In the genomic region with DNA sequence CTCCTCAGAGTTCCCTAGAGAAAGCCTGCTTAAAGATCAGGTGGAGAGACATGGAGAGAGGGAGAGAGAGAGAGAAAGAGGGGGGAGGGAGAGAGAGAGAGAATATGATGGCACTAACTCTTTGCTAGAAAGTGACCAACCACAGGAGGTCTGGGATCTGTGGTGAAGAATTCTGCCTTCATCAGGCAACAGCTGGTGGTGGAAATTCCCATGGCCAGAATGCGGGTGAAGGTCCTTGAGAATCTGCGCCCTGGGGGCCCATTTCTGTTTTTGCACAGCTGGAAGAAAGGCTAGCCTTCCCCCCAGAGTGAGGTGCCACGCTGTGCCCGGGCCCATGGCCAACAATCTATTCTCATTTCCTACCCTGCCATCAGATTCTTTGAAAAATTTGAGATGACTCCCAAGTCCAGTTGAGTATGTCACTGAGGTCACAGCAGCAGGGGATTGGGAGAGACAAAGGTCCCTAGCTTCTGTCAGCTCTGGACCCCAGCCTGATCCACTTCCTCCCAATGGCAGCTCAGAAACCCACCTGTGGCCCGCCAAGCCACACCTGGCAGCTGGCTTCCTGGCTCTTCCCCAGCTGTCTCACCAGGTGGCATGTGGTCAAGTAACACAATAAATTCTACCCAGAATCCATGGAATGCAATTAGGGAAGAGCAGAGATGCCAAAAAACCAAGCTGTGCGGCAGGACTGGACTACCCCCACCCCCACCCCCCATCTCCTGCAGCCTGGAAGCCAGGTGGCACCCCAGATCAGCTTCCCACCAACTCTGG, we compare ENCODE assay signal across 11 mouse cellular contexts. TPM values are rescaled to one million over a fixed set of nuclear protein-coding genes. Genes with fewer than 3 reads are reported as not detected.
DNase-seq lines count a peak whose midpoint lies in the region; ATAC-seq and TF ChIP-seq lines count a peak whose summit lies in the region.
"Had no signal": no experiment of that assay in that cellular context is flagged by ENCODE, and none has a peak within 500 bp of the region (broad histone marks: within the 10 kb centered on the region; RNA-seq: fewer than 3 reads in every experiment).

No protein-coding gene starts in this region.

- no peak overlapping the region for H3K4me2 ChIP-seq in lung, embryonic 15.5 days
- H3K4me2 ChIP-seq in hindbrain, postnatal 0 days (ENCODE audit: low read depth, low read length), result no peak overlapping the region
- H3K4me2 ChIP-seq: heart, embryonic 15.5 days; limb, embryonic 13.5 days had no signal

- no peaks in the 10 kb centered on the region for H3K36me3 ChIP-seq in lung, embryonic 15.5 days
- no peaks in the 10 kb centered on the region for H3K36me3 ChIP-seq in hindbrain, postnatal 0 days (ENCODE audit: insufficient read depth, low read length)
- H3K36me3 ChIP-seq: heart, embryonic 15.5 days; limb, embryonic 13.5 days had no signal

- peak; percentile 17 for DNase-seq in embryo, embryonic 11 days
- DNase-seq in embryo, embryonic 9.5 days (ENCODE audit: extremely low spot score), result no peak
- no peak for DNase-seq in lung, postnatal 25 days (ENCODE audit: low spot score)
- peak; percentile 32 to 44 for DNase-seq in cerebellum, adult 18-20 months
- DNase-seq in hindbrain, postnatal 0 days (ENCODE audit: low spot score), result peak; percentile 62
- DNase-seq in frontal cortex, postnatal 14 days (ENCODE audit: low spot score in 2 of 2), result no peak
- no peak for DNase-seq in spleen, adult 12 weeks (ENCODE audit: low spot score)

- 67% methylated on average over 6 of the region's 6 CpGs for WGBS in lung, embryonic 15.5 days
- WGBS in hindbrain, postnatal 0 days, result 52% methylated on average over 6 of the region's 6 CpGs

- H3K27ac ChIP-seq in lung, embryonic 15.5 days, result peak overlapping the region; percentile 54
- H3K27ac ChIP-seq in hindbrain, postnatal 0 days, result peak overlapping the region; percentile 21

- H3K27me3 ChIP-seq in lung, embryonic 15.5 days, result no peaks in the 10 kb centered on the region
- H3K27me3 ChIP-seq in hindbrain, postnatal 0 days (ENCODE audit: insufficient read depth, low read length), result no peaks in the 10 kb centered on the region
- H3K27me3 ChIP-seq: heart, embryonic 15.5 days had no signal

- no peak for ATAC-seq in lung, embryonic 15.5 days (ENCODE audit: borderline replicate concordance, extremely low read depth, low FRiP score, low TSS enrichment)
- no peak for ATAC-seq in hindbrain, postnatal 0 days

- no peaks in the 10 kb centered on the region for H3K9me3 ChIP-seq in lung, embryonic 15.5 days
- H3K9me3 ChIP-seq in hindbrain, postnatal 0 days (ENCODE audit: low read length), result no peaks in the 10 kb centered on the region
- H3K9me3 ChIP-seq: heart, embryonic 15.5 days; limb, embryonic 13.5 days had no signal

- no peak overlapping the region for H3K9ac ChIP-seq in lung, embryonic 15.5 days
- H3K9ac ChIP-seq in hindbrain, postnatal 0 days (replicated peaks; ENCODE audit: low read length), result no peak overlapping the region
- H3K9ac ChIP-seq: heart, embryonic 15.5 days; limb, embryonic 13.5 days had no signal

- no peak for TF ChIP-seq CTCF in hindbrain, postnatal 0 days (IDR thresholded peaks at IDR 0.05; ENCODE audit: low read depth)

- peaks cover 33% of the 10 kb centered on the region for H3K4me1 ChIP-seq in lung, embryonic 15.5 days
- peaks cover 24% of the 10 kb centered on the region for H3K4me1 ChIP-seq in hindbrain, postnatal 0 days (ENCODE audit: insufficient read depth, low read length)

- no peak overlapping the region for H3K4me3 ChIP-seq in lung, embryonic 15.5 days
- H3K4me3 ChIP-seq in hindbrain, postnatal 0 days (ENCODE audit: low read length), result no peak overlapping the region
- H3K4me3 ChIP-seq: heart, embryonic 15.5 days; limb, embryonic 13.5 days had no signal

RNA-seq across cellular contexts. Expression of gene Col18a1, which starts 36.5 kb away (rescaled TPM):
- polyA plus RNA-seq in lung, embryonic 15.5 days (2015; fragmentation: Nextera tagmentation; extraction: Ambion mirVana), result 263 and 283 TPM in 2 replicates
- total RNA-seq in hindbrain, postnatal 0 days (2014; rRNA removed), result 47.5 and 57.7 TPM in 2 replicates
- polyA plus RNA-seq in hindbrain, postnatal 0 days (2015; fragmentation: Nextera tagmentation; extraction: Ambion mirVana), result 18.2 and 20.0 TPM in 2 replicates
- total RNA-seq: megakaryocyte-erythroid progenitor cell, adult 5-6 weeks had no signal

Comparison
In these comparisons a context has a peak if more than half of its experiments do, and no peak if none do; other contexts are left out.
1. DNase-seq: peak in embryo, embryonic 11 days (single experiment), cerebellum, adult 18-20 months (2 of 2) and hindbrain, postnatal 0 days (single experiment); none in embryo, embryonic 9.5 days (single experiment), lung, postnatal 25 days (single experiment), frontal cortex, postnatal 14 days (0 of 2) and spleen, adult 12 weeks (single experiment).
2. RNA of gene Col18a1, which starts 36.5 kb away (polyA plus RNA-seq): 263 to 283 TPM in lung, embryonic 15.5 days; 18.2 to 20.0 TPM in hindbrain, postnatal 0 days; every median in the first group is over 10 times any median in the second.